Mouse (Mus musculus) thymus, adult 18-20 months (tissue): ENCODE data around the gene Tmem63a.
"Not testable (repeated sequence)": the region's sequence is repeated elsewhere in the genome, so short reads cannot be mapped to it uniquely, and the experiment has no call there.

Experiments
- DNase-seq, 2 experiments: peaks; one replicate each; pipeline ENCODE4 v3.0.0; 2022; ENCODE audit warnings: mixed read lengths in 2 of 2

Tmem63a gene

DNA sequence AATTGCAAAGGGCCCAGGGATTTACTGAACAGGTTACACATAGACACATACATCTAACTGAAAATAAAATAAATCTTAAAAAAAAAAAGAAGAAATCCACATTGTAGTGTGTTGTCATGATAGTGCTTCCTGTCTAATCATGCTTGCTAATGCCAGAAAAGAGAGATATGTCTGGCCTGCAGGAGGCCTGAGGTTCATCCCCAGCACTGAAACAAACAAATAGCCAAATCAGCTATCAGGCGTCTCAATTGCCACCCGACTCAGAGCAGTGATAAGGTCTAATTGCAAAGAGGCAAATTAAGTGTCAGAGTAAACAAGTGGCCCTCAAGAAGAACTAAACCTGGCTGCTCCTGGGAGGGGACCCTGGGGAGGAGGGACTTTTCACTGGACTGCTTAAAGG, 12.5 kb upstream of the Tmem63a start:
- DNase-seq, result no peak

- DNase-seq, result no peak
Observed at GRCm38 (mm10) chr1:180931106-180931505, 11.0 kb upstream of the Tmem63a start.

DNA sequence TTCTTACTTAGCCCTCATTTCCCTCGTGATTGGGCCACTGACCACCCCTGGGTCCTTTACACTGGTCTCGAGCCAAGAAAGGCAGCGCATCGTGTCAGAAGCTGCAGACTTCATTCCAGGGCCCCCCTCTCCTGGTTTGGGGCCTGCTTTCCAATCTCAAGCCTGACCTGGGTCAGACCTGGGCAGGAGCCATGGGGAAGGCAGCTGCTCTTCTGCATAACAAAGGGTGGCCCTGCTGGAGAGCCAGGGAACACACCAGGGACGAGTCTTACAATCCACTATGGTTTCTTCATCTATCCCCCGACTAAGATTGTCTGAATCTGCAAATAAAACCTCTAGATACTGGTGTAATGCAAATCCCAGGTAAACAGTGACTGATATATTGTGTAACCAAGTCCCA, 8.5 kb upstream of the Tmem63a start:
- no peak for DNase-seq

DNA sequence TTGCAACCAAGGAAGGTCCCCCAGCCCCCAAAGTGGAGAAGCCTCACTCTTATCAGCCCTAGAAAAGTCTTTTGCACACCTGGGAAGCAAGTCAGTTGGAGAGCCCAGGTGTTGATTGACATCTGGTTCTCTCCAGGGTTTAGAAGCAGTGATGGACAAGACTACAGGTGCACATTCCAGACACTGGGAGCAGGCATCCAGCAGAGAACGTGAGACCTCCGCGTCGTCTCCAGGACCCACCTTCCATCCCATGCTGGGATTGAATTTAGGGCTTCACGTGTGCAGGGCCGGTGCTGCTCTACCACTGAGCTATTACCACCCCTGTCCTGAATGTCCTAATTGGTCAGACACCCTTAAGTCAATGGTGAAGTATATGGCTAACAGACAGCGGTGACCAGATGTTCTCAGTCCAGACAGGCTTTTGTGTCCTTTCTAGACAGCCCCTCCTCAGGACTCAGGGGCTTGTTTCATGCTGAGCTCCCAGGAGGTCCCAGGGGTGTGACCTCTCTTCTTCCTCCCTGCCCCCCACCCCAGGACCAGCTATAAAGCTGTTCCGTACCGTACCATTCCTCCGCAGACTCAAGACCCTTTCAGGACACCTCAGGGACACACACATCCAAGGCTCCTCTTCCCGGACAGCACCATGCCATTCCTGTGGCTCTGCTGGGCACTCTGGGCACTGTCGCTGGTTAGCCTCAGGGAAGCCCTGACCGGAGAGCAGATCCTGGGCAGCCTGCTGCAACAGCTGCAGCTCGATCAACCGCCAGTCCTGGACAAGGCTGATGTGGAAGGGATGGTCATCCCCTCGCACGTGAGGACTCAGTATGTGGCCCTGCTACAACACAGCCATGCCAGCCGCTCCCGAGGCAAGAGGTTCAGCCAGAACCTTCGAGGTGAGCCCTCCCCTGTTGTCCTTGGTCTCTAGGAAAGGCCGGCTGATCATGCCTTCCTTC, 7.4 kb upstream of the Tmem63a start, which contains the start of gene Lefty1:
TSS of gene Lefty1 (plus strand) at position 556 of the 953 bp plus-strand sequence.
- DNase-seq, result no peak

DNA sequence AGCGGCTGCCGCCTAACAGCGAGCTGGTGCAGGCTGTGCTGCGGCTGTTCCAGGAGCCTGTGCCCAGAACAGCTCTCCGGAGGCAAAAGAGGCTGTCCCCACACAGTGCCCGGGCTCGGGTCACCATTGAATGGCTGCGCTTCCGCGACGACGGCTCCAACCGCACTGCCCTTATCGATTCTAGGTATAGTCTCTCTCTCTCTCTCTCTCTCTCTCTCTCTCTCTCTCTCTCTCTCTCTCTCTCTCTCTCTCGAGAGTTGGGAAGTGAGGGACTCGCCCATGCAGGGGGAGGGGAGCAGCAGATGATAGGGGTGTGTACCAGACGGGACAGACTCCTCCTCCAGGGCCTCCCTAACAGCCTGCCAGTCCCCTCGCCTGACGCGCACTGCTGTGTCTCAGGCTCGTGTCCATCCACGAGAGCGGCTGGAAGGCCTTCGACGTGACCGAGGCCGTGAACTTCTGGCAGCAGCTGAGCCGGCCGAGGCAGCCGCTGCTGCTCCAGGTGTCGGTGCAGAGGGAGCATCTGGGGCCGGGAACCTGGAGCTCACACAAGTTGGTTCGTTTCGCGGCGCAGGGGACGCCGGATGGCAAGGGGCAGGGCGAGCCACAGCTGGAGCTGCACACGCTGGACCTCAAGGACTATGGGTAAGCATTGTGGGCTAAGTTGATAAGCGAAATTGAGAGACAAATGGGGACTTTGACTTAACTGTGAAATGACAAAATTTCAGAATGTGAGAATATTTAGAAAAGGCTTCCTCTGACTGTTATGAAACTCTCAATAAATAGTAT, 5.3 kb upstream of the Tmem63a start:
- not testable (repeated sequence) for DNase-seq

DNA sequence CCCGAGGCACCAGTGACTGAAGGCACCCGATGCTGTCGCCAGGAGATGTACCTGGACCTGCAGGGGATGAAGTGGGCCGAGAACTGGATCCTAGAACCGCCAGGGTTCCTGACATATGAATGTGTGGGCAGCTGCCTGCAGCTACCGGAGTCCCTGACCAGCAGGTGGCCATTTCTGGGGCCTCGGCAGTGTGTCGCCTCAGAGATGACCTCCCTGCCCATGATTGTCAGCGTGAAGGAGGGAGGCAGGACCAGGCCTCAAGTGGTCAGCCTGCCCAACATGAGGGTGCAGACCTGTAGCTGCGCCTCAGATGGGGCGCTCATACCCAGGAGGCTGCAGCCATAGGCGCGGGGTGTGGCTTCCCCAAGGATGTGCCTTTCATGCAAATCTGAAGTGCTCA, 4.5 kb upstream of the Tmem63a start:
- DNase-seq, result not testable (repeated sequence)

DNA sequence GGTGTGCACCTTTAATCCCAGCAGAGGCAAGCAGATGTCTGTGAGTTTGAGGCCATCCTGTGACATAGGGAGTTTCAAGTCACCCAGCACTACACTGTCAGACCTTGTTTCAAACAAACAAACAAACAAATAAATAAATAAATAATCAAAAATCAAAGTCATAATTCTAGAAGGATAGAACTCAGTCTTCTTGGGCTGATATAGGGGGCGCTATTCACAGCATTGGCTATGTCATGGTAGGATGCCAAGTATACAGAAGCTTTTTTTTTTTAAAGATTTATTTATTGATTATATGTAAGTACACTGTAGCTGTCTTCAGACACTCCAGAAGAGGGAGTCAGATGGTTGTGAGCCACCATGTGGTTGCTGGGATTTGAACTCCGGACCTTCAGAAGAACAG, 3.4 kb upstream of the Tmem63a start:
- not testable (repeated sequence) for DNase-seq

GRCm38 (mm10) chr1:180940776-180941460, 1.2 kb upstream of the Tmem63a start:
- no peak for DNase-seq

GRCm38 (mm10) chr1:180941726-180942125, 418 bp upstream of the Tmem63a start:
- no peak for DNase-seq

DNA sequence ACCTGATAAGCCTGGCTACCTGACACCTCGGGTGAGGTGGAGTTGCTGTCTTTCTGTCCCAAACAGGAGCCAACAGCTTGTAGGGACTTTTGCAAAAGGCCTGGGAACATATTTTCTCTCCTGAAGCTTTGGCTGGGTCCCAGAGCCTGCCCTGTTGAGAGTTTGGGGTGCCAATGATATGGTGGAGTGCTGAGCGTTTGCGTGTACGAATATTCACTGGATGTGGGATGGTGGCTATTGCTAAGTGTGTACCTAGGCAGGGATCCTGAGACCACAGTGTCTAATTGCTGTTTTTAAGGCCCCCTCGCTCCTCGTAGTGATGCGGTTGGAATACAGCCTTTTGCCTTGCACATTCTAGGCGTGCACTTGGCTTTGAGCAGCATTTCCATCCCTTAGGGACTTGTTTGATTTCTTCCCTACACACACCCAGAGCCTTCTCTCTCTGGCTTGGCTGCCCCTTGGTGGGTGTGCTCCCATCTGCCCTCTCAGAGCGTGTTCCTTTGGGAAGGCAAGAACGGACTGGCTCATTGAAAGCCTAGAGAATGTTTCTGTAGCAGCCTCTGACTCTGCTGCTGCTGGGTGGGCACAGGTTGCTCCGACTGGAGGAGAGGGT, 994 bp downstream of the Tmem63a start:
- DNase-seq, result no peak

DNA sequence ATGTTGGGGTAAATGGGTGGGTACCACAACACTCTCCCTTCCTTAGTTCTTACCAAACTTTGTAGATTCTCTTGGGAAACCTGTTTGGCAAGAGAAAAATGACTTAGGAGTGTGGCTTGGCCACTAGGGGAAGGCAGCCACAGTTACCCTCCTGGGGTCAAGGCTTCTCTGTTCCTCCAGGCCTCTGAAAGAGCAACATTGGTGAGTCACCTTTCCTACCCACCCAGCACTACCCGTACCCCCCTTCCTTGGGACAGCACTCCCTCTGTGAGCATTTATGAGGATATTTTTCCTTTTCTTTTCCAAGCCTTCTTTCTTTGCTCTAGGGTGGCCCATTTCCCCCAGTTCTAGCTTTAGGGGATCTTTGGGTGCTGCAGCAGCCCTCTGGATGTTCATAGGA, 1.8 kb downstream of the Tmem63a start:
- DNase-seq, result no peak

DNA sequence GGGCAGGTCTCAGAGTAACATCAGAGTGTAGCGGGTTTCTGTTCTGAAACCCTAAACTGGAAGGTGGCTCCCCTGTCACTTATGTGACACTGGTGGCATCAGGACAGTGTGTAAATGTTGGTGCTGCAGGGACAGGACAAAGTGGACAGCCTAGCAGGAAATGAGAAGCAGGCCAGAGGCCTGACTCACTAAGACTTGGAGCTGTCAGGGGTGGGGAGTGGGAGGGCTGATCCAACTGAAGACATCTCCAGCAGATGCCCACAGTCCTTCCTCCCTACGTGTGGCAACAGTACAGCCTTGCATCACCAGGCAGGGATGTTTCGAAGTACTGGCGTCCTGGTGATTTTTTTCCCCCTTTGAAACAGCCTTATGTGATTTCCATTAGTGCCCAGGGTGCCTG, 2.4 kb downstream of the Tmem63a start:
- no peak for DNase-seq

- peak in 1 of 2 experiments; percentile 39 for DNase-seq
Observed at GRCm38 (mm10) chr1:180945001-180945980, 3.1 kb downstream of the Tmem63a start.

- no peak for DNase-seq
Observed at GRCm38 (mm10) chr1:180946448-180946847, 4.3 kb downstream of the Tmem63a start.

GRCm38 (mm10) chr1:180952085-180952746, 10.1 kb downstream of the Tmem63a start:
- DNase-seq, result no peak

DNA sequence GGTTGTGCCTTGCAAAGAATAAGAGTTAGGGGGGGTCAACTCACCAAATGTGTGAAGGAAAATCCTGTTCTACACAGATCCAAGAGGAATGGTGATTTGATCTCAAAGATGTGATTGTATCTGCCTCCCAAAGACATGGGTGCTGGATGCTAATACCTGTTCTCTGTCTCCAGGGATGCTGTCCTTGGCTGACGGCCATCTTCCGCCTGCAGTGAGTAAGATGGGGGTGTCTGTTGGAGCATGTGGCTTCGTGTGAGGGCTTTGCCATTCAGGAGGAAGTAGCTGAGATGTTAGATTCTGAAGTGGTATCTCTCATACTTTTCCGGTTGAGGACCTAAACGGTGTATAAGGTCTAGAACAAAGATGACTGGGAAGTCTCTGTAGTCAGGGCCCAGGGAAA, 10.7 kb downstream of the Tmem63a start:
- DNase-seq, result no peak

GRCm38 (mm10) chr1:180956401-180956800, 14.3 kb downstream of the Tmem63a start:
- no peak for DNase-seq

DNA sequence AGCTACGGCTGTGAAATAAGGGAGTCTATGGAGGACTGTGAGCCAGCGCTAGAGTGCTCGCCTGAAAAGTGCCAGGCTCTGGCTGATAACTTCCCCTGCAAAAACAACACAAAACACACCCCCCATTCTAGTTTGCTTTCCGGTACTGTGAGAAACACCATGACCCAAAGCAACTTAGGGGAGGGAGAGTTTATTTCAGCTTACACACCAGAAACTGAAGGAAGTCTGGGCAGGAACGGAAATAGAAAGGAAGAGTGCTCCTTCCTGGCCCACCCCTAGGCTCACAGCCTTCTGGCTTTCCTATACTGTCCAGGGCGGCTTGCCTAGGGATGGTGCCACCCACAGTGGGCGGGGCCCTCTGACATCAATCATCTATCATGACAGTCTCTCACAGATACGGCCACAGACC, 14.8 kb downstream of the Tmem63a start:
- no peak for DNase-seq

DNA sequence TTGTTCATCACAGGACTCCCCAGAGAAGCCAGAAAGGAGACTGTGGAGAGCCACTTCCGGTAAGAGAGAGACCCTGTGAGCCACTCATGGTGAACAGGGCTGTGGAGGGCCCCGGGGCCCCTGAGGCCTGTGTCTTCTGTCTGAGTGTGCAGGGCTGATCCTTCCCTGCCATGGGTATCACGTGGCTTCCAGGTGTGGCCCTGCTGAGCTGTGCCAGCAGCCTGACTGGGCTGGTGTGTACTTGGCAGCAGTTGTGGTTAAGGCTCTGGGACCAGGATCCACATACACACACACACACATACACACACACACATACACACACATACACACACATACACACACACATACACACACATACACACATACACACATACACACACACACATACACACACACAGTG, 15.8 kb downstream of the Tmem63a start:
- no peak for DNase-seq

GRCm38 (mm10) chr1:180958797-180959196, 16.7 kb downstream of the Tmem63a start:
- DNase-seq, result no peak

- no peak for DNase-seq
Observed at GRCm38 (mm10) chr1:180965786-180966185, 23.6 kb downstream of the Tmem63a start.
